Mouse (Mus musculus) retina, adult 2 months (tissue): ENCODE data around the gene Ceacam10.
A peak's percentile ranks its signal among the peaks of the same experiment; 100 is the strongest.
"Not testable (repeated sequence)": the region's sequence is repeated elsewhere in the genome, so short reads cannot be mapped to it uniquely, and the experiment has no call there.

Source experiments
- DNase-seq: peaks from one replicate; pipeline ENCODE4 v3.0.0-alpha.2; 2012; ENCODE audit warnings: low read depth, low spot score

Gene Ceacam10

DNA sequence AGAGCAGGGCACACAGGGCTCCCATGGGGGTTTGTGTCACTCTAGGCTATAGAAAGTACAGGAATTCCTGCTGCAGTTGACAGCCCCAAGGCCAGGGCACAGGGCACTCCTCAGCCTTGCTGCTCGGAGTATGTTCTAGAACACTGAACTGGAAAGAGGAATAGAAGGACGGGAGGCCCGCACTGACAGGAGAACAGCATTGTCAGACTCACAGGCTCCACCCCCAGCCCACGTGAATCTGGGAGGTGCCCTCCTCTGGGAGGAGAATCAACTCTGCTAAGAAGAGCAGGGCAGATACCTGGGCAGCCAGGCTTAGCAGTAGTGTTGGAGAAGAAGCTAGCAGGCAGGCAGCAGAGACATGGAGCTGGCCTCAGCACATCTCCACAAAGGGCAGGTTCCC, at the start of gene Ceacam10:
Ceacam10 (plus strand) TSS at position 289 of the 400 bp plus-strand sequence.
- DNase-seq = not testable (repeated sequence)

DNA sequence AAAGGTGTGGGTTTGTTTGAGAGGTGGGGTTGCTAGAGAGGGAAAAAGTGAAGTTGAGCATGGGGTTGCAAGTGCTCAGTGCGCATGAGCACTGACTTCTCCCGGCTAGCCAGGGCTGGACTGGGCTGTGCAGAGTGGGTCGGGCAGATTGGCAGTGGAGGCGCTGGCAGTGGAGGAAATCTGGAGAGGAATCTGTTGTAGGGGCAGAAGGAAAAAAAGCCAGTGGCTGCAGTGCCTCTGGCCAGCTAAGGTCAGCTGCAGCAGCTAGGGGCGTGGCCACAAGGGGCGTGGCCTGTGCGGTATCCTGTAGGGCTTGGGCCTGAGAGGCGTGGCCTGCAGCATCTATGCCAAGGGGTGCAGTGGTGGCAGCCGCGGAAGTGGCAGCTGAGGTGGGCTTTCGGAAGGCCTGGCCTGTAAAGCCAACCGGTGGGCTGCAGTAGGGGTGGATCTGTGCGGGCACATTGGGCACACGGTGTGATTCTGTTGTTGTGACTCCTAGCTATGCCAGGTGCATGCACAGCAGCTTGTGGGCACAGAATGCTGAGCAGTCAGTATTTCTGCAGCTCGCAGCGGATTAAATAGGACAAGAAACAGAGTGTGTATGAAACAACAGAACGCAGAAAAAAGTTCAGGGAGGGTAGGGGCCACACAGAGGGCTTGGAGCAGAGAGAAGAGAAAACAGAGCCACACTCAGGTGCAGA, 40.9 kb upstream of the Ceacam10 start:
- no peak for DNase-seq

DNA sequence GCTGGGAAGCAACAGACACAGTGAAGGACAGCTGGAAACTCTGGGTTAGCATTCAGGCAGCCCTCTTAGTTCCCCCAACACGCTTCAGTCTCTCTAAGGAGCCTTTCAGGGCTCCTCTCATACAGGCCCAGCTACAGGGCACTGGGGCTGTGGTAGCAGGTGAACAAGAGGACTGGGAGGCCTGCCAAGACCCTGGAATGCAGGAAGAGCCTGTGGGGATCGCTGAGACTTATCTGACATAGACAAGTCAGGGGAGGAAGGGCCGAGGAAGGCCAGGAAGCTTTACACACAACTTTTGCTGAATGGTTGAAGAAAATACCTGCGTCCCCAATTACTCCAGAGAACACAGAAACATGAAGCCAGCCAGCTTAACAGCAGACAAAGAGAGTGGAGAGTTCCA, 26.3 kb upstream of the Ceacam10 start:
- no peak for DNase-seq

DNA sequence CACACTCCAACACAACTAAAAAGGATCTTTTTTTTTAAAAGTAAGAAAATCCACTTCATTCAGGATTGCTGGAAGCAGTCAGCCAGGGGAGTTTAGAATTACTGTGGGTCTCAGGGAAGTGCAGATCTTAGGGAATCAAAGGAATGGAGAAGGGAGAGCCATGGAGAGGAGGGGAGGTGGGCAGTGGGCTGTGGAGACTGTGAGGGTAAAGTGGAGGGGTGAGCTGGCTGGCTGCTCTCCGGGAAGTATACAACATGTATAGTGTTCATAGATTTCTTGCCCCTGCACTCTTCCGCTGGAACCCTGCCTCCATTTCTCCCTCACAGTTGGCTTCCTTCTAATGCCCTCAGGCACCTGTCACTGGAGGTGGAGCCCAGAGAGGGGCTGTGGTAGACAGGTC, 25.4 kb upstream of the Ceacam10 start:
- DNase-seq = no peak

DNA sequence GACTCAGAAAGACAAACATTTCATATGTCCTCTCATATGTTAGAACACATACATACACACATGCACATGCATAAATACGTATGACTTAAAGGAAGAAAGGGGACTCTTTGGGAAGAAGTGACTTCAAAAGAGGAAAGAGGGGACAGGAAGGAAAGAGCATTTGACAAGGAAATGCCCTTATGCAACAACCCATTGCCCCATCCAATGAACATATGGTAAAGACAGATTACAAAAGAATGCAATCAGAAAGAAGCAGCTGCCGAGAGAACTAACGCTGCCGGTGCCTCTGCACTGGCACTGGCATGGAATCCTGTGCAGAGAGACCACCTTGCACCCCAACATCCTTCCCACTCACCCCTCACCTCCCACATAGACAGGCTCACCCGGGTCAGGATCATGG, 23.5 kb upstream of the Ceacam10 start:
- DNase-seq = no peak

DNA sequence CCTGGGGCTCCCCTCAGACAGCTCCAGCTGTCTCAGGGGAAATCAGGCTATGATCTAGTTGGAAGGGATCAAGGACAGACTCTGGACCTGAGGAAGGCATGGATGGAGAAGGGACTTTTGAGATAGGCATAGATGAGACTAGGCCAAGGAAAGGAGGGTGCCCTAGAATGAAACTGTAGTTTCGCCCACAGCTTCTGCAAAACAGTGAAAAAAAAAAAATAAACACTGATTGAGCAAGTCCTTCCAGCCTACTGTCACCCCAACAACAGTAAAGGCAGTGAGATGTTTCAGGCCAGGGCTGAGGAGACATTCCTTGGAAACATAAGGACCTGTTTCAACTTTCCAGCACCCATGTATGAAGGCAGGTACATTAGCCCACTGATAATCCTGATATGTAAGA, 18.5 kb upstream of the Ceacam10 start:
- DNase-seq = no peak

DNA sequence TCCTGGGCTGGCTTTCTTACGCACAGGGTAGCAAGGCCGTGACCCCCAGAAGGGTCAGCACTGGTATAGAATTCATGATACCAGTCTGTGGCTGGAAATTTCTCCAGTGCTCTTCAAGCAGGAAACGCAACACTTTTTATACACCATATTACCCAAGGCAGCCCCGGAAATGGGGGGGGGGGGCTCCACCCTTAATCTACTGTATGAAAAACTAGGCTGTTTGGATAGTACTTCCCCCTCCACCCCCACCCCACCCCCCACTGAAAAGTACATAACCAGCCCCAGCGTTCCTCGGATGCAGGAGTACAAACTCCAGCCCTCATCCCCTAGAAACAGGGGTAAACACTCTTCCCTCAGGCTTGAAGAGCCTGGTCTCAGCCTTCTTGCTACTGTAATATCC, 16.8 kb upstream of the Ceacam10 start, which contains the start of gene Cd177:
Cd177 (minus strand) TSS at position 101 of the 400 bp plus-strand sequence.
- no peak for DNase-seq

DNA sequence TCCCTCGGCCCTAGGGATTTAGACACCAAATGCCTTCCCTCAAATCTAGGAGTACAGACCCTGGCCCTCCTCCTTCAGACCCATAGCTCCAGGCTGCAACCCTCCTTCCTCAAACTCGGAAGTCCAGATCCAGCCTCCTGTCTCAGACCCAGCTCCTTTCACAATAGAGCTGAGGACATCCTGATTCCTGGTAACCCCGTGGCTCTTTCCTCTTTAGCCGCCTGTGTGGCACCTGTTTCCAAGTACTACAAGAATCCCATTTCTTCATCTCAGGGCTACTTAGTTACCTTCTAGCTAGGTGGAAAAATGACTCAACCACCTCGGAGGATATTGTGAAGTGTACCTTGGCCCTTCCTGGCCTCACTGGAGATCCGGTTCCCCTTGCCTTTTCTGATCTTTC, 15.8 kb upstream of the Ceacam10 start:
- DNase-seq = no peak

DNA sequence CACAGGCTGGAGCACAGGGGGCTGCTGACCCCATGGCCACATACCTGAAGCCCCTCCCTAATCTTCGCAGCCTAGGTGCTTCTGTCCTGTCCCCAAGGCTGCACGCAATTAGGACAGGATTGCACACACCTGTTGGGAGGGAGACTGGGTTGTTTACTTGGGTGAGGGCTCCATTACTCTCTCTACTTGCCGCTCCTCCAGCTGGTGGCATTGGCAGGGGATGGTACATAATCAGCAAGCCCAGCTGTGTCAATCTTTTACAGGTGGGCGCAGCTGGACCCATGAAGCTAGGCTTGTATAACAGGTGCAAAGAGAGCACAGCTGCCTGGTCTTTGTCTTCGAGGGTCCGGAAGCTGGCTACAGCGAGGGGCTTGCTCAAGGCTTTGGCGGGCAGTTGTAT, 14.4 kb upstream of the Ceacam10 start:
- no peak for DNase-seq

DNA sequence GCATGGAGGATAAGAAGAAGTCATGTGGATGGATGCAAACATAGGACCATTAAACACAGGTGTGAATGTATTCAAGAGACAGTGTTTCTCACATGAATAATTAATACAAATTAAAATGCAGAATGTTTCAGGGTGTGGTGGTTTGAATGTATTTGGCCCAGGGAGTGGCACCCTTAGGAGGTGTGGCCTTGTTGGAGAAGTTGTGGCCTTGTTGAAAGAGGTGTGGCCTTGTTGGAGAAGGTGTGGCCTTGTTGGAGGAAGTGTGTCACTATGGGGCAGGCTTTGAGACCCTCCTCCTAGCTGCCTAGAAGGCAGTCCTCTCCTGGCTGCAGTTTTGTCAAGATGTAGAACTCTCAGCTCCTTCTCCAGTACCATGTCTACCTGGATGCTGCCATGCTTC, 5.6 kb upstream of the Ceacam10 start:
- DNase-seq = no peak

DNA sequence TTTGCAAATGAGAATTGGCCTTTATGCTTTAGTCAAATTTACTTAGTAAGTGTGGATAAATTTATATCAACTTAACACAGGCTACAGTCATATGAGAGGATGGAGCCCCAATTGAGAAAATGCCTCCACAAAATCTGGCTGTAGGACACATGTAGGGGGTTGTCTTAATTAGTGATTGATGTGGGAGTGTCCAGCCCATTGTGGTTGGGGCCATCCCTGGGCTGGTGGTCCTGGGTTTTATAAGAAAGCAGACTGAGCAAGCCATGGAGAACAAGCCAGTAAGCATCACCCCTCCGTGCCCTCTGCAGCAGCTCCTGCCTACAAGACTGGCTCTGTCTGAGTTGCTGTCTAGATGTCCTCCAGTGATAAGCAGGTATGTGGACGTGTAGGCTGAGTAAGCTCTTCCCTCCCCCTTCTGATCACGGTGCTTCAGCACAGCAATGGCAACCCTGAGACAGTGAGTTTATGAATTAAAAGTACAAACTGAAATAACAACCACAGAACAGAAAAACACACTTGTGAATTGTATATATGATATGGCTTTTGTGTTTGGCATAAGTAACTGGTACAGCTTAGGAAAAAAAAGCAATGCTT, 3.0 kb upstream of the Ceacam10 start:
- no peak for DNase-seq

DNA sequence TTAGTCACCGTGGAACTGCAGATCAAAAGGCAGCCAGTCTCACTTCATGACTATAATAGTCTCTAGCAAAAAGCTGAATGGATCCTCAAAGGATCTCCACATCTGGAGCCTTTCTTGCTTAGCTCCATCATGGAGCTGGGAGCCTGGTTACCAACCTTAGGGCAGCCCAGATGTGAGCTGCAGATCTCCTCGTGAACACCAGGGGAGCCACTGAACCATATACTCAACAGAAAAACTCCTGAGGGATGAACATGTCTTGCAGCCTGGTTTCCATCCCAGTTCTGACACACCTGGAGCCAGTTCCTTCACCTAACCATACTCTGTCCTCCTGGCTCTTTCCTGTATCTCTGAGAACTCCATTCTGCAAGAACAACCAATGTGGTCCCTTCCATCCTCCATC, 861 bp upstream of the Ceacam10 start:
- DNase-seq = no peak

DNA sequence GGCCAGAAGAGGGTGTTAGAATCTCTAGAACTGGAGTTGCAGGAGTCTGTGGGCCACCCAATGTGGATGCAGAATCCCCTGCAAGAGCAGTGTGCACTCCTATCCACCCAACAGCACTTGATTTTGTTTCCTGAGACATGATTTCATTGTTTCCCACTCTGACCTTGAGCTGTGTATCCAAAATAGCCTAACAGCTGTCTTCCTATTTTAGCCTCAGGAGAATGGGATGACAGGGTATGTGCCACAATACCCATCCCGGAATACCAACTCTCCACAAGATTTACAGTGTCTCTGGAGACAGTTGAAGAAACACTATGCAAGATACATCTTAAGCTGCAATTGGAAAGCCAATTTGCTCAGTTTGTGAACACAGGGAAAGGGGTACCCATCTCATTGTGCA, 20.9 kb downstream of the Ceacam10 start:
- no peak for DNase-seq

DNA sequence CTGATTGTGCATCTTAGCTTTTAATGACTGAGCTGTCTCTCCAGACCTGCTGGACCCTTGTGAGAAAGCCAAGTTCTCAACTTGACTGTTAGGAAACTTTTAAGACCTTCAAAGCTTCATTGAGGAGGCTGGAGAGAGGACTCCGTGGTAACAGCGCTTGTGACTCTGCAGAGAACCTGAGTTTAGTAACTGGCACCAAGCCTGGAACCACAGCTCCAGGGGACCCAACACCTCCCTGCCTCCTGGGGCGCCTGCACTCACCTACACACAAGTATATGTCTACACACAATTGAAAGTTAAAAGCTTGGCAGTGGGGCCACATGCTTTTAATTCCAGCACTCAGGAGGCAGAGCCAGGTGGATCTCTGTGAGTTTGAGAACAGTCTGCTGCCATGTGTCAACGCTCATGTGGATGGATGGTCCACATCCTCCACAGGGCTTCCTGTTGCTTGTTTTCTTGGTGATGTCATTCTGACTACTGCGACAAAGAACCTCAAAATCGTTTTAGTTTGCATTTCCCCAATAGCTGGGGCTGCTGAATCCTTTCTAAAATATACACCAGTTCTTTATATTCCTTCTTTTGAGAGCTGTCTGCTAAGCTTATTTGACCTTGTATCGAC, 25.3 kb downstream of the Ceacam10 start:
- DNase-seq = no peak

DNA sequence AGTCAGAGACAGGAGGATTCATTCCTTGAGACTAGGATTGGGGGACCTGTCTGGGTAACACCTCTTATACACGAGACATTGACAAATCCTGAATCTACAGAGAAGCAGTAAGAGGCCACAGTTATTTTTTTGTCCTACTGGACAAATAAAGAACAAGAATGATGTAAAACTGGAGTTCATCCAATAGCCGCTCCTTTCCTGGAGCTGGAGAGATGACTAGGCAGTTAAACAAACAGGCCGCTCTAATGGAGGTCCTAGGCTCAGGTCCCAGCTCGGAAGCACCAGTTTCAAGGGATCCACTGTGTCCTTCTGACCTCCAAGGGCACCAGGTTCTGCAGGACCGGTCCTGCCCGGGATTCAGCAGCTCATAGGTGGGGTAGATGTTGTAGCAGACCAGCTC, 27.8 kb downstream of the Ceacam10 start:
- DNase-seq = no peak

DNA sequence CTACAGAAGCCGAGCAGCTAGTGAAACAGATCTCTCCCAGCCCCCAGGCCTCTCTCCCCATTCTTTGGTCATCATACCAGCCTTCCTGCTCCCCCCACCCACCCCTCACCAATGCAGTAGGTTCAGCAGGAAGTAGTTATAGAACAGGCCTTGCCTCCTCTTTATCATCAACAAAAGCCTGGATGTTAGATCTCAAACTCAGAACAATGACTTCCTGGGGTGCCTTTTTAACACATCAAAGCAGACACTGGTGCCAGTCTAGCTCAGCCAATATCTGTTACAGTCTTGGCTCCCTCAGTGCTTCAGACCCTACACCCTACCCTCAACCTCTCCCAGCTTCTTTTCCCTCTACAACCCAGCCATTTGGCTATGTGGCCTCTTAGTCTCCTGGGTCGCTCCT, 32.0 kb downstream of the Ceacam10 start:
- no peak for DNase-seq

DNA sequence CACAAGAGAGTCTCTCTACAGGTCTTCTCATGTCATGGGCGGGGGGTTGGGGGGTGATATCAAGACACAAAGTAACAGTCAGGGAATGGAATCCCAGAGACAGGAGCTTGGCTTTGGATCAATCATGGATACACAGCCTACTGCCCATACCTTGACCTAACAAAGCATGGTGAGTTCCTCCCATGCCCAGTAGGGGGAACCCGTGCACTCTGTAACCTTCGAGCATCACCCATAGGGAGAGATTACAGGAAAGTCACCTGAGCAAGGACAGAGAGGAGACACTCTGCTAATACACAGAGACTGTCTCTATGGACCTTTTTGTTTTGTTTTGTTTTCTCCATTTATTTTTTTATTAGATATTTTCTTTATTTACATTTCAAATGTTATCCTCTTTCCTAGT, 40.5 kb downstream of the Ceacam10 start:
- DNase-seq = peak; percentile 55

DNA sequence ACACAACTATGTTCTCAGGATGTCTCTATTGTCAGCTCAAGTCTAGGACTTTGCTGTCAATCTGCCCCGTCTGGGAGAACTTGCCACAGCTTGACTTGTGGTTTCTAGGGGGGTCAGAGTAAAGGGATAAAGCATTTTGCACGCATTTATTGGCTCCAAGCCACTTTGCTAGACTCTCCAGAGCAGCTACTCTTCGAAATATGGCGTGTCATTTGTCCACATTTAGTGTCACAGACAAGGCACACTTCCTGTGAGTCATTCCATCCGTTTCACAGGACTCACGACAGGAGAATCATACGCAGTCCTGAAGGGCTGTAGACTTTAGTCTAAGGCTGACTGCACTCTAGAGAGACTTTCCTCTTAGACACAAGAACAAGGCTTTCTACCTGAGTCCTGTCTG, 47.4 kb downstream of the Ceacam10 start:
- DNase-seq = no peak

DNA sequence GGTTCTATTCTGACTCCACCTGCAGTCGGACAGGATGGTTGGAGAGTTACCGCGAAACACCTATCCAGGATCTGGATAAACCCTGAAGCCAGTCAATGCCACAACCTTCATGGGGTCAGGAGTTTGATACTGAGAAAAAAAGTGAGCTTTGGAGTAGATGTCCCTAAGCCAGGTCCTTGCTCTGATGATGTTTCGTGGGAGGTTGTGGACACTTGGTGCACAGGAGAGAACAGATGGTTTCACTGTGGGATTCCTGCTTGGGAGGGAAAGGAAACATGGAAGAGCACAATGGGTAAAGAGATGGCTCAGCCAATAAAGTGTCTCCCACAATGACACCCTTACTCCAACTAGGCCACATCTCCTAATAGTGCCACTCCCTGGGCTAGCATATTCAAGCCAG, 50.2 kb downstream of the Ceacam10 start:
- no peak for DNase-seq
